Mouse (Mus musculus): ENCODE results near the gene Nrp2.

Gene Nrp2

GRCm38 (mm10) chr1:62752661-62753333, 49.7 kb downstream of the Nrp2 start:
- DNase-seq = no peak

GRCm38 (mm10) chr1:62754066-62754835, 51.2 kb downstream of the Nrp2 start:
- DNase-seq = no peak

- no peak for DNase-seq
These were observed 57.0 kb downstream of the Nrp2 start for GRCm38 (mm10) chr1:62760086-62760485.

- no peak for DNase-seq
These were observed 57.5 kb downstream of the Nrp2 start for GRCm38 (mm10) chr1:62760565-62760964.

- DNase-seq = no peak
These were observed 60.7 kb downstream of the Nrp2 start for GRCm38 (mm10) chr1:62763779-62764178.

GRCm38 (mm10) chr1:62765171-62765570, 62.1 kb downstream of the Nrp2 start:
- DNase-seq = no peak

GRCm38 (mm10) chr1:62766766-62767165, 63.7 kb downstream of the Nrp2 start:
- DNase-seq = no peak

- DNase-seq = no peak
These were observed 64.5 kb downstream of the Nrp2 start for GRCm38 (mm10) chr1:62767611-62768010.

- no peak for DNase-seq
These were observed 67.5 kb downstream of the Nrp2 start for GRCm38 (mm10) chr1:62770576-62770975.

GRCm38 (mm10) chr1:62772391-62772790, 69.3 kb downstream of the Nrp2 start:
- DNase-seq = no peak

- no peak for DNase-seq
These were observed 70.2 kb downstream of the Nrp2 start for GRCm38 (mm10) chr1:62773105-62773920.

GRCm38 (mm10) chr1:62773921-62774191, 70.8 kb downstream of the Nrp2 start:
- DNase-seq = no peak

- no peak for DNase-seq
These were observed 71.5 kb downstream of the Nrp2 start for GRCm38 (mm10) chr1:62774288-62775218.

- DNase-seq = peak; percentile 28
These were observed 74.5 kb downstream of the Nrp2 start for GRCm38 (mm10) chr1:62777320-62778235.

- no peak for DNase-seq
These were observed 75.8 kb downstream of the Nrp2 start for GRCm38 (mm10) chr1:62778910-62779309.

GRCm38 (mm10) chr1:62780068-62780761, 77.1 kb downstream of the Nrp2 start:
- DNase-seq = no peak

- no peak for DNase-seq
These were observed 79.1 kb downstream of the Nrp2 start for GRCm38 (mm10) chr1:62782155-62782554.

GRCm38 (mm10) chr1:62782573-62782972, 79.5 kb downstream of the Nrp2 start:
- DNase-seq = no peak

- no peak for DNase-seq
These were observed 80.4 kb downstream of the Nrp2 start for GRCm38 (mm10) chr1:62783354-62784083.

- DNase-seq = no peak
These were observed 81.0 kb downstream of the Nrp2 start for GRCm38 (mm10) chr1:62784084-62784392.
